Mouse (Mus musculus) NIH3T3 (cell line): ENCODE data around the gene Klra17.
"Not testable (repeated sequence)": the region's sequence is repeated elsewhere in the genome, so short reads cannot be mapped to it uniquely, and the experiment has no call there.

Source experiments
- DNase-seq: peaks from one replicate; pipeline ENCODE4 v3.0.0-alpha.2; 2012; ENCODE audit warnings: low read depth

Klra17 gene

DNA sequence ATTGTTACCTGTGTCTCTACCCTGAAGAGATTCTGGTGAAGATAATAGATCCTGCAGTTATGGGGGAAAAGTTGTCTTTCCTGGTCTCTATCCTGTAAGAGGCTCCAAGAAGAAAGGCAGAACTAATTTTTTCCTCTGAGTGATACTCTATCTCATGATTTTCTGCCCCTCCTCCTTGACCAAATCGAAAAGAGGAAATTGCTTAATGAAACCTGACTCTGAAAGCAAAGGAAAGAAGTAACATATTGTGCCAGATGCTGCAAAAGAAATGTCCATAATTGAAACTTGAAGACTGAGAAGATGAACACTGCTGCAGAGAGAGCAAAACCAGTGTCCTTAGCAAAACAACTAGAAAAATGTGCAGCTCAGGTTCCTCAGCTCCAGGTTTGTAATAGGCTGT, at the start of gene Klra17:
Gene Klra17 (minus strand): TSS at position 124 of the 400 bp plus-strand sequence.
- peak; percentile 10 for DNase-seq

GRCm38 (mm10) chr6:129917476-129917946, 41.0 kb upstream of the Klra17 start, which contains the start of gene Klra5:
Klra5 (minus strand) TSS chr6:129917650.
- not testable (repeated sequence) for DNase-seq

GRCm38 (mm10) chr6:129916996-129917395, 40.5 kb upstream of the Klra17 start:
- no peak for DNase-seq

- no peak for DNase-seq
Observed at GRCm38 (mm10) chr6:129882525-129882924, 6.1 kb upstream of the Klra17 start.

GRCm38 (mm10) chr6:129862349-129862748, 14.1 kb downstream of the Klra17 start, which contains the start of gene Gm17631:
Gm17631 (plus strand) TSS chr6:129862649.
- not testable (repeated sequence) for DNase-seq

GRCm38 (mm10) chr6:129825559-129825958, 50.9 kb downstream of the Klra17 start:
- peak; percentile 41 for DNase-seq

DNA sequence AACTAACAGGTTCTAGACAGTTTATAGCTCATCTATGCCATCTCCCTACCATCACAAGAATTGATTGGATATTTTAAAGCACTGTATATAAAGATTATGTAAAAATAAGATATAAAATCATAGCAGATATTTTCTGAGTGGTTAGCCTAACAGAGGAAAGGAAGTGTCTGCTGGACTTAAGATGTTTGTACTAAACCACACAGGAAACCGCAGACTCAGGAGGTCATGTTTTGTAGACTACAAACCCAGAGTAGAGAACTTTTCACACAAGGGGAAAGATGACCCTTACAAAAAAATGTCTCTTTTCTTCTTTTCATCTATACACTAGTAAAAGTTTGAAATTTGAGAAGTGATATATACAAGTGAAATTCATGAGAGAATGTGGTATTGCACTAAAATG, 52.5 kb downstream of the Klra17 start:
- DNase-seq, result no peak

GRCm38 (mm10) chr6:129817731-129818130, 58.7 kb downstream of the Klra17 start:
- no peak for DNase-seq

DNA sequence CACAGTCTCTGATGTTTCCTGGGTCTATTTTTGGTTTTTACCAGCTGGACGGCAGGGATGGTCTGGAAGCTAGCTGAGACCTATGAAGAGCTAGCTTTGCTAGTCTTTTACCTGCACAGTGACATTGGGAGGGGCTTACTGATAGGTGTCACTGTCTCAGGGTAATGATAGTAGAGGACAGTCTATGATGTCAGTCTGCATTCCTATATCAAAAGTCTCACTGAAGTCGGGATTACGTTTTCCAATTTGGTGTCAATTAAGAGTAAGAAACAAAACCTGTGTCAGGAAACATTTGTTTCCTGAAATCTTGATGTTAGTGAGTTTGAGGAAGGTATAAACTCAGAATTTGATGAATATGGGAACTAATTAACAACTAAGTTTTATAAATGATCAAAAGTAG, 92.3 kb downstream of the Klra17 start, which contains the start of gene Gm156:
Gene Gm156 (minus strand): TSS at position 101 of the 400 bp plus-strand sequence.
- not testable (repeated sequence) for DNase-seq
